Mouse (Mus musculus): ENCODE results near the gene Traf3.

The Traf3 gene

GRCm38 (mm10) chr12:111203945-111204344, 37.8 kb downstream of the Traf3 start:
- DNase-seq = no peak

- DNase-seq = no peak
Measured at GRCm38 (mm10) chr12:111207641-111208040, 41.5 kb downstream of the Traf3 start.

GRCm38 (mm10) chr12:111211729-111212128, 45.6 kb downstream of the Traf3 start:
- DNase-seq = no peak

GRCm38 (mm10) chr12:111218867-111219266, 52.7 kb downstream of the Traf3 start:
- no peak for DNase-seq

GRCm38 (mm10) chr12:111225197-111225780, 59.1 kb downstream of the Traf3 start:
- peak; percentile 8 for DNase-seq

GRCm38 (mm10) chr12:111227410-111227809, 61.2 kb downstream of the Traf3 start:
- DNase-seq = no peak

GRCm38 (mm10) chr12:111228488-111228887, 62.3 kb downstream of the Traf3 start:
- DNase-seq = no peak

GRCm38 (mm10) chr12:111230793-111231192, 64.6 kb downstream of the Traf3 start:
- no peak for DNase-seq

GRCm38 (mm10) chr12:111233798-111234197, 67.6 kb downstream of the Traf3 start:
- DNase-seq = no peak

- DNase-seq = no peak
Measured at GRCm38 (mm10) chr12:111234383-111234782, 68.2 kb downstream of the Traf3 start.

- no peak for DNase-seq
Measured at GRCm38 (mm10) chr12:111235631-111236030, 69.5 kb downstream of the Traf3 start.

GRCm38 (mm10) chr12:111237611-111238188, 71.5 kb downstream of the Traf3 start:
- DNase-seq = no peak

- DNase-seq = no peak
Measured at GRCm38 (mm10) chr12:111238345-111238744, 72.2 kb downstream of the Traf3 start.

- DNase-seq = peak; percentile 34
Measured at GRCm38 (mm10) chr12:111238778-111239177, 72.6 kb downstream of the Traf3 start.

- peak; percentile 25 for DNase-seq
Measured at GRCm38 (mm10) chr12:111239930-111240329, 73.8 kb downstream of the Traf3 start.

GRCm38 (mm10) chr12:111241916-111242315, 75.7 kb downstream of the Traf3 start:
- no peak for DNase-seq

GRCm38 (mm10) chr12:111242346-111242745, 76.2 kb downstream of the Traf3 start:
- DNase-seq = no peak

- no peak for DNase-seq
Measured at GRCm38 (mm10) chr12:111243733-111244132, 77.6 kb downstream of the Traf3 start.

GRCm38 (mm10) chr12:111245070-111245469, 78.9 kb downstream of the Traf3 start:
- no peak for DNase-seq

- DNase-seq = no peak
Measured at GRCm38 (mm10) chr12:111246808-111247464, 80.8 kb downstream of the Traf3 start.

GRCm38 (mm10) chr12:111249095-111249494, 82.9 kb downstream of the Traf3 start:
- DNase-seq = peak; percentile 43

GRCm38 (mm10) chr12:111250116-111250515, 83.9 kb downstream of the Traf3 start:
- DNase-seq = no peak

- DNase-seq = no peak
Measured at GRCm38 (mm10) chr12:111251227-111251626, 85.1 kb downstream of the Traf3 start.

GRCm38 (mm10) chr12:111263650-111264049, 97.5 kb downstream of the Traf3 start:
- DNase-seq = no peak
